Mouse (Mus musculus) MEL (cell line): Measurements from ENCODE around the gene Kpna2. TPM values are rescaled to one million over a fixed set of nuclear protein-coding genes. Genes with fewer than 3 reads are reported as not detected.
A peak's percentile ranks its signal among the peaks of the same experiment; 100 is the strongest.

ENCODE experiments used
- DNase-seq: peaks from one replicate; pipeline ENCODE4 v3.0.0; 2011; ENCODE audit warnings: low read depth, low spot score
- H3K27ac ChIP-seq: 2 replicates; pipeline ENCODE4 v1.5.1; 2012; ENCODE audit warnings: low read depth, mild to moderate bottlenecking, control low read depth, low read length, moderate library complexity; ENCODE audit not compliant: control insufficient read depth
- H3K27me3 ChIP-seq, 2 experiments: fragments of 150-350 bp in 1 of 2; sonication (generic) in 1 of 2; 2 replicates each; pipeline ENCODE4 v1.6.1; 2012; ENCODE audit warnings: low read length in 2 of 2, mild to moderate bottlenecking in 2 of 2, improper control_type of control experiment in 1 of 2, moderate library complexity in 1 of 2; ENCODE audit not compliant: insufficient read depth in 2 of 2, control insufficient read depth in 1 of 2
- H3K36me3 ChIP-seq, 2 experiments: 2 replicates each; pipeline ENCODE4 v1.6.1; 2012 to 2014; ENCODE audit warnings: low read length in 2 of 2, improper control_type of control experiment in 1 of 2, inconsistent platforms in 1 of 2, mild to moderate bottlenecking in 1 of 2; ENCODE audit not compliant: insufficient read depth in 2 of 2, control insufficient read depth in 1 of 2
- H3K4me1 ChIP-seq, 2 experiments: fragments of 150-350 bp in 1 of 2; sonication (generic) in 1 of 2; 2 replicates each; pipeline ENCODE4 v1.6.1; 2012; ENCODE audit warnings: low read length in 2 of 2, improper control_type of control experiment in 1 of 2, mild to moderate bottlenecking in 1 of 2; ENCODE audit not compliant: insufficient read depth in 2 of 2, control insufficient read depth in 1 of 2
- H3K4me3 ChIP-seq, 2 experiments: fragments of 150-350 bp in 1 of 2; sonication (generic) in 1 of 2; 2 replicates each; pipeline ENCODE4 v1.5.1; 2012; ENCODE audit warnings: low read depth in 2 of 2, low read length in 2 of 2, mild to moderate bottlenecking in 2 of 2, moderate library complexity in 2 of 2, control low read depth in 1 of 2, improper control_type of control experiment in 1 of 2; ENCODE audit not compliant: control insufficient read depth in 1 of 2, insufficient read depth in 1 of 2
- H3K79me2 ChIP-seq: 2 replicates; pipeline ENCODE4 v1.6.1; 2012; ENCODE audit warnings: mild to moderate bottlenecking, low read length, moderate library complexity; ENCODE audit not compliant: control insufficient read depth, poor library complexity, insufficient read depth
- H3K9ac ChIP-seq: 2 replicates; pipeline ENCODE4 v1.6.1; 2012; ENCODE audit warnings: low read depth, mild to moderate bottlenecking, control low read depth, low read length, moderate library complexity; ENCODE audit not compliant: control insufficient read depth, poor library complexity, severe bottlenecking
- H3K9me3 ChIP-seq: fragments of 150-350 bp; sonication (generic); replicated peaks from 2 replicates; pipeline ENCODE4 v1.6.1; 2012; ENCODE audit warnings: mild to moderate bottlenecking, low read length, improper control_type of control experiment, moderate library complexity; ENCODE audit not compliant: insufficient read depth
- BHLHE40 ChIP-seq: IDR thresholded peaks from 2 replicates; pipeline ENCODE4 v1.6.1; 2012; ENCODE audit warnings: low read depth, mild to moderate bottlenecking, inconsistent platforms, low read length, improper control_type of control experiment, borderline replicate concordance
- CHD2 ChIP-seq: IDR thresholded peaks from 2 replicates; pipeline ENCODE4 v1.6.1; 2011; ENCODE audit warnings: low read length, improper control_type of control experiment
- CTCF ChIP-seq, 3 experiments: IDR thresholded peaks in 2 of 3; conservative IDR thresholded peaks in 1 of 3; 2 replicates each; pipeline ENCODE4 v1.5.1; 2011 to 2012; ENCODE audit warnings: low read length in 3 of 3, low read depth in 2 of 3, mild to moderate bottlenecking in 2 of 3, improper control_type of control experiment in 1 of 3, inconsistent platforms in 1 of 3, mixed read lengths in 1 of 3, moderate library complexity in 1 of 3; ENCODE audit not compliant: control insufficient read depth in 1 of 3, insufficient read depth in 1 of 3, poor library complexity in 1 of 3, severe bottlenecking in 1 of 3
- E2F4 ChIP-seq: IDR thresholded peaks from 2 replicates; pipeline ENCODE4 v1.6.1; 2011; ENCODE audit warnings: low read depth, low read length, improper control_type of control experiment, borderline replicate concordance
- ELF1 ChIP-seq: IDR thresholded peaks from 2 replicates; pipeline ENCODE4 v1.6.1; 2014; ENCODE audit warnings: low read depth, mild to moderate bottlenecking, inconsistent platforms, low read length, improper control_type of control experiment, moderate library complexity
- EP300 ChIP-seq, 2 experiments: IDR thresholded peaks; 2 replicates each; pipeline ENCODE4 v1.6.1; 2011; ENCODE audit warnings: improper control_type of control experiment in 2 of 2, low read length in 2 of 2, low read depth in 1 of 2, mild to moderate bottlenecking in 1 of 2
- ETS1 ChIP-seq: IDR thresholded peaks from 2 replicates; pipeline ENCODE4 v1.6.1; 2012; ENCODE audit warnings: low read depth, mild to moderate bottlenecking, inconsistent platforms, low read length, improper control_type of control experiment, moderate library complexity
- HCFC1 ChIP-seq: IDR thresholded peaks from 2 replicates; pipeline ENCODE4 v1.6.1; 2012; ENCODE audit warnings: low read depth, mild to moderate bottlenecking, inconsistent platforms, low read length, improper control_type of control experiment, moderate library complexity
- JUND ChIP-seq: IDR thresholded peaks from 2 replicates; pipeline ENCODE4 v1.6.1; 2011; ENCODE audit warnings: low read depth, mild to moderate bottlenecking, improper control_type of control experiment, low read length
- MAX ChIP-seq: IDR thresholded peaks from 2 replicates; pipeline ENCODE4 v1.6.1; 2011; ENCODE audit warnings: low read length, improper control_type of control experiment
- MAZ ChIP-seq: IDR thresholded peaks from 2 replicates; pipeline ENCODE4 v1.6.1; 2012; ENCODE audit warnings: low read depth, mild to moderate bottlenecking, inconsistent platforms, low read length, improper control_type of control experiment
- MEF2A ChIP-seq: IDR thresholded peaks from 2 replicates; pipeline ENCODE4 v1.6.1; 2014; ENCODE audit warnings: low read depth, mild to moderate bottlenecking, inconsistent platforms, low read length, improper control_type of control experiment; ENCODE audit not compliant: poor library complexity, insufficient replicate concordance, severe bottlenecking; ENCODE audit errors: extremely low read depth
- MXI1 ChIP-seq: IDR thresholded peaks from 2 replicates; pipeline ENCODE4 v1.6.1; 2011; ENCODE audit warnings: mild to moderate bottlenecking, low read depth, low read length, improper control_type of control experiment
- MYC ChIP-seq: IDR thresholded peaks from 2 replicates; pipeline ENCODE4 v1.6.1; 2011; ENCODE audit warnings: low read depth, mild to moderate bottlenecking, low read length, improper control_type of control experiment, moderate library complexity
- NRF1 ChIP-seq: IDR thresholded peaks from 2 replicates; pipeline ENCODE4 v1.6.1; 2014; ENCODE audit warnings: low read depth, mild to moderate bottlenecking, inconsistent platforms, low read length, improper control_type of control experiment, moderate library complexity; ENCODE audit not compliant: poor library complexity, insufficient read depth, severe bottlenecking
- POLR2A ChIP-seq, 2 experiments: IDR thresholded peaks; 2 replicates each; pipeline ENCODE4 v1.6.1; 2011 to 2012; ENCODE audit warnings: low read length in 2 of 2, mild to moderate bottlenecking in 2 of 2, control low read depth in 1 of 2, improper control_type of control experiment in 1 of 2, low read depth in 1 of 2, moderate library complexity in 1 of 2; ENCODE audit not compliant: control insufficient read depth in 1 of 2, insufficient read depth in 1 of 2, poor library complexity in 1 of 2
- POLR2AphosphoS2 ChIP-seq: IDR thresholded peaks from 2 replicates; pipeline ENCODE4 v1.6.1; 2011; ENCODE audit warnings: low read length, improper control_type of control experiment
- RAD21 ChIP-seq: IDR thresholded peaks from 2 replicates; pipeline ENCODE4 v1.6.1; 2011; ENCODE audit warnings: mild to moderate bottlenecking, low read depth, low read length, improper control_type of control experiment
- SIN3A ChIP-seq: IDR thresholded peaks from 2 replicates; pipeline ENCODE4 v1.6.1; 2012; ENCODE audit warnings: low read length, improper control_type of control experiment, inconsistent platforms
- SMC3 ChIP-seq: IDR thresholded peaks from 2 replicates; pipeline ENCODE4 v1.6.1; 2011; ENCODE audit warnings: low read depth, low read length, improper control_type of control experiment
- TAL1 ChIP-seq: IDR thresholded peaks from 2 replicates; pipeline ENCODE4 v1.6.1; 2012; ENCODE audit warnings: mild to moderate bottlenecking, inconsistent platforms, low read length, moderate library complexity, mixed read lengths
- TCF12 ChIP-seq: IDR thresholded peaks from 2 replicates; pipeline ENCODE4 v1.6.1; 2014; ENCODE audit warnings: low read depth, mild to moderate bottlenecking, inconsistent platforms, low read length, improper control_type of control experiment, moderate library complexity
- USF1 ChIP-seq: IDR thresholded peaks from 2 replicates; pipeline ENCODE4 v1.6.1; 2014; ENCODE audit warnings: low read depth, mild to moderate bottlenecking, inconsistent platforms, low read length, improper control_type of control experiment, moderate library complexity
- ZC3H11A ChIP-seq: IDR thresholded peaks from 2 replicates; pipeline ENCODE4 v1.6.1; 2012; ENCODE audit warnings: low read depth, mild to moderate bottlenecking, inconsistent platforms, low read length, improper control_type of control experiment
- ZMIZ1 ChIP-seq: IDR thresholded peaks from 2 replicates; pipeline ENCODE4 v1.6.1; 2012; ENCODE audit warnings: low read depth, mild to moderate bottlenecking, inconsistent platforms, low read length, improper control_type of control experiment, moderate library complexity
- ZNF384 ChIP-seq: IDR thresholded peaks from 2 replicates; pipeline ENCODE4 v1.6.1; 2012; ENCODE audit warnings: low read depth, mild to moderate bottlenecking, inconsistent platforms, low read length, improper control_type of control experiment
- polyA plus RNA-seq, 2 experiments: library from polyadenylated mRNA; stranded (reverse) in 1 of 2; unstranded in 1 of 2; fragments of >175 nt in 1 of 2; fragments of >200 nt in 1 of 2; gene quantifications; 2 replicates each; pipeline versions ENCODE4 v1.2.1 to v1.2.4; 2012; ENCODE audit warnings: low replicate concordance in 2 of 2, low read depth in 1 of 2; ENCODE audit not compliant: insufficient read length in 2 of 2, insufficient read depth in 1 of 2, missing spikeins in 1 of 2
- total RNA-seq: library from RNA; depleted of rRNA; stranded (reverse); fragments of 300-350 nt; gene quantifications from 2 replicates; pipeline ENCODE4 v1.2.3, GENCODE M21; 2012

The Kpna2 gene
- total and polyA plus RNA-seq, 3 experiments, result 13.2 to 216 TPM; not detected in 1

DNA sequence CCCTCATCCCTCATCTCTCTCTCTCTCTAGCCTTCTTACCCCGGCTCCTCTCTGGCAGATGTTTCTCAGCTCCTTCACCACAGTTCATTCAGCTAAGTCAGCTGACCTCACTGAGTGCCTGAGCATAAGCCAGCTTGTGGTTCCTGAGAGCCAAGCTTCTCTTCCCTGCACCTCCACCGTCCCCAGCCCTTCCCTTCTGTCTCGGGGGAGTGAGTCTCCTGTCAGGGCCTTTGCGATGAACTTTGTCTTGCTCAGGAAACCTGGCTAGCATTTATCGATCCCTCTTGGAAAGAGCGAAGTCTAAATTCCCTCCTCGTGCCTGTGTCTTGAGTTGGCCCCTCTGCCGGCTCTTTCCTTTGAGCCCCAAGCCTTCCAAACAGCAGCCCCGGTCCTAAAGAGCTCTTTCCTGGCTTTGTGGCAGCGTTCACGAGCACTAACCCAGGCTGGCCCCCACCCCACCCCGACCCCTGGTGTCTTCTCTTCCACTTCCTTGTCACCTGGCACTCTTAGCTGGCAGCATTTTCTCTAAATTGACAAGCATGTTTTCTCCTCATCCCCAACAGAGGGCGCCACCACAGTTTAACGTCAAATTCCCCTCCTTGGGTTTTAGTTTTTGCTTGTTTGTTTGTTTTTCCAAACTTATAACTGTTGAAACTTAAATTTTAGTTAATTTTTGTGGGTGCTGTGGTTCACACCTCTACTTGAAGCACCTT, 15.4 kb upstream of the Kpna2 start:
- 0 out of 2 replicates have a peak, but pooled peaks have one; percentile 1 for TF ChIP-seq ZC3H11A
- TF ChIP-seq CTCF (IDR thresholded peaks at IDR 0.05 in 2 of 3, conservative IDR thresholded peaks at IDR 0.05 in 1 of 3; ENCODE audit: control insufficient read depth in 1 of 3, insufficient read depth in 1 of 3, low read depth in 2 of 3, low read length in 3 of 3, poor library complexity in 1 of 3, severe bottlenecking in 1 of 3), result peak; percentile 63 to 88 (median 64)
- peak; percentile 31 for TF ChIP-seq RAD21
- TF ChIP-seq MXI1, result peak; percentile 76
- peak; percentile 77 for TF ChIP-seq ELF1
- peak; percentile 63 for TF ChIP-seq SIN3A
- TF ChIP-seq POLR2A (IDR thresholded peaks at IDR 0.05; ENCODE audit: control insufficient read depth in 1 of 2, insufficient read depth in 1 of 2, low read depth in 1 of 2, low read length in 2 of 2, poor library complexity in 1 of 2), result no peak
- peak; percentile 27; the same call in 1 of the 2 replicates for TF ChIP-seq TCF12
- no peak for TF ChIP-seq TAL1
- peak; percentile 46 for TF ChIP-seq SMC3
- peak; percentile 47; the same call in 1 of the 2 replicates for TF ChIP-seq ETS1
- peak; percentile 64 for TF ChIP-seq ZNF384
- TF ChIP-seq USF1, result peak; percentile 87
- TF ChIP-seq MAZ, result peak; percentile 12; the same call in 1 of the 2 replicates
- no peak for TF ChIP-seq HCFC1
- peak; percentile 26; the same call in 1 of the 2 replicates for TF ChIP-seq MAX
- Histone ChIP-seq H3K36me3 (peaks cover 0 to 16% of the 10 kb centered on the region in 2 experiments; a peak in 2 of 4 replicates), H3K4me1 (peaks cover 0 to 11% of the 10 kb centered on the region in 2 experiments; a peak in 3 of 4 replicates), H3K9ac (peak overlapping the region; percentile 74), H3K79me2 (peaks cover 5% of the 10 kb centered on the region; the same call in 1 of the 2 replicates), H3K4me3 (peak overlapping the region; percentile 59 to 73), H3K27ac (peak overlapping the region; percentile 60), H3K9me3 (no peaks in the 10 kb centered on the region), H3K27me3 (no peaks in the 10 kb centered on the region)
- peak; percentile 94 for DNase-seq

DNA sequence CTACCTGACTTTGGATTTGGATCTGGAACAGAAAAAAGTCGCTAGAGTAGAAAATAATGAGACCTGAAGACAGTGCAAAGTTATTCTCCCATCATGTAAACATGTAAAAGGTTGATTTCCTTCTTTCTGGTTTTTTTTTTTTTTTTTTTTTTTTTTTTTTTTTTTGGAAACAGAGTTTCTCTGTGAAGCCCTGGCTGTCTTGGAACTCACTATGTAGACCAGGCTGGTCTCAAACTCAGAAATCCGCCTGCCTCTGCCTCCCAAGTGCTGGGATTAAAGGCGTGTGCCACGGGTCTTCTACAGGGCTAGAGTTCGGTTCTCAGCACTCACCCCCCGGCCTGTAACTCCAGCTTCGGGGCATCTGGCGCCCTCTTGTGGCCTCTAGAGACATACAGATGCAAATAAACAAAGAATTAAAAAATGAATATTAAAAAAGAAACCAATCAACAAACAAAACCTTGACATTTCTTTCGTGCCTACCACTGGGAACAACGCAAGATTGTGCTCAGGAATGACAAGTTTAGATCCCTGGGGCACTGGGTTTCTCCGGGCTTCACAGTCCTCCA, 14.8 kb upstream of the Kpna2 start:
- peaks cover 5% of the 10 kb centered on the region; the same call in 1 of the 2 replicates for H3K79me2 ChIP-seq
- no peaks in the 10 kb centered on the region for H3K27me3 ChIP-seq
- H3K9ac ChIP-seq, result peak overlapping the region; percentile 74
- H3K4me3 ChIP-seq, result peak overlapping the region; percentile 59 to 73; a peak in 3 of 4 replicates
- H3K36me3 ChIP-seq, result peaks cover 0 to 14% of the 10 kb centered on the region in 2 experiments; a peak in 2 of 4 replicates
- no peaks in the 10 kb centered on the region for H3K9me3 ChIP-seq
- peaks cover 0 to 11% of the 10 kb centered on the region in 2 experiments; a peak in 3 of 4 replicates for H3K4me1 ChIP-seq
- peak overlapping the region; percentile 60 for H3K27ac ChIP-seq
- DNase-seq, result peak; percentile 89
- TF ChIP-seq MAZ (peak; percentile 78; the same call in 1 of the 2 replicates), ELF1 (no peak), ZMIZ1 (no peak), TCF12 (no peak), E2F4 (no peak), USF1 (no peak), EP300 (IDR thresholded peaks at IDR 0.05; ENCODE audit: low read depth in 1 of 2, low read length in 2 of 2) (no peak), POLR2AphosphoS2 (no peak), MEF2A (no peak), POLR2A (IDR thresholded peaks at IDR 0.05; ENCODE audit: control insufficient read depth in 1 of 2, insufficient read depth in 1 of 2, low read depth in 1 of 2, low read length in 2 of 2, poor library complexity in 1 of 2) (no peak), SMC3 (peak; percentile 35), ZC3H11A (0 out of 2 replicates have a peak, but pooled peaks have one; percentile 29), BHLHE40 (no peak), MYC (no peak), MAX (no peak), CTCF (IDR thresholded peaks at IDR 0.05 in 2 of 3, conservative IDR thresholded peaks at IDR 0.05 in 1 of 3; ENCODE audit: control insufficient read depth in 1 of 3, insufficient read depth in 1 of 3, low read depth in 2 of 3, low read length in 3 of 3, poor library complexity in 1 of 3, severe bottlenecking in 1 of 3) (peak; percentile 22 to 85 (median 70)), NRF1 (no peak), ZNF384 (peak; percentile 80), JUND (no peak), RAD21 (peak; percentile 39), ETS1 (0 out of 2 replicates have a peak, but pooled peaks have one; percentile 11), CHD2 (no peak)
